Mouse (Mus musculus): ENCODE measurements around the gene Gpr149. TPM values are rescaled to one million over a fixed set of nuclear protein-coding genes. Genes with fewer than 3 reads are reported as not detected.
A peak's percentile ranks its signal among the peaks of the same experiment; 100 is the strongest.

Gene Gpr149
- polyA plus RNA-seq, 1 experiment, result 1.9 TPM

DNA sequence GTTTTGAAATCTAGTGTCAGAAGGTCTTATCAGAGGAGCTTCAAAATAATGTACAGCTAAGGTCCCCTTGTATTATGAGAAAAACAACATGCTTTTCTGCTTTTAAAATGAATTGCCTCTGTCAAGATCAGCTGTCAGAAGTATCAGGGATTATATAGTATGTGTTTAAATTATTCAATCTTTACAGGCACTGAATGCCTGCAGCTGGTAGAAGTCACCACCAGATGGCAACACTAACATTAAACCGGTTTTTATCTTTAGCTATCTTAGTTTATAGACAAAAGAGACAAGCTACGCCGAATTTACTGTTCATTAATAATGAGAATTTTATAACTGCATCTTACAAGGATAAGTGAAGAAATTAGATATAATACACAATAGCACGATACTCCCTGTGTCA, 77.8 kb downstream of the Gpr149 start:
- Histone ChIP-seq H3K4me2 (ENCODE audit: low read depth) (no peak overlapping the region), H3K79me2 (ENCODE audit: control insufficient read depth, insufficient read depth) (no peaks in the 10 kb centered on the region), H3K27me3 (ENCODE audit: control insufficient read depth, insufficient read depth, insufficient read length) (no peaks in the 10 kb centered on the region), H3K36me3 (ENCODE audit: control insufficient read depth, insufficient read depth) (no peaks in the 10 kb centered on the region), H3K4me3 (no peak overlapping the region), H3ac (ENCODE audit: control insufficient read depth, insufficient read length) (no peak overlapping the region)
- TF ChIP-seq TCF12 (IDR thresholded peaks at IDR 0.05; ENCODE audit: insufficient read depth, poor library complexity, severe bottlenecking), result no peak
- TF ChIP-seq MYOG (IDR thresholded peaks at IDR 0.05; ENCODE audit: control insufficient read depth in 1 of 3, insufficient read depth in 1 of 3, insufficient read length in 2 of 3, low read depth in 2 of 3), result no peak
- TF ChIP-seq POLR2A (IDR thresholded peaks at IDR 0.05; ENCODE audit: insufficient read length, low read depth), result no peak
- TF ChIP-seq E2F4 (IDR thresholded peaks at IDR 0.05; ENCODE audit: insufficient read depth), result no peak
- no peak for TF ChIP-seq POLR2AphosphoS2 (IDR thresholded peaks at IDR 0.05; ENCODE audit: insufficient read length, low read depth)
- no peak for TF ChIP-seq MYOD1 (IDR thresholded peaks at IDR 0.05; ENCODE audit: control insufficient read depth in 1 of 3, insufficient read length in 2 of 3, low read depth in 2 of 3)
- TF ChIP-seq USF1 (IDR thresholded peaks at IDR 0.05; ENCODE audit: low read depth), result no peak
- TF ChIP-seq CEBPB (IDR thresholded peaks at IDR 0.05; ENCODE audit: insufficient read depth, poor library complexity, severe bottlenecking), result no peak
- TF ChIP-seq SRF (IDR thresholded peaks at IDR 0.05; ENCODE audit: control insufficient read depth, insufficient read length, low read depth), result no peak
- TF ChIP-seq MAX (IDR thresholded peaks at IDR 0.05; ENCODE audit: low read depth), result no peak
- no peak for TF ChIP-seq TCF3 (IDR thresholded peaks at IDR 0.05; ENCODE audit: insufficient read length, low read depth)
- no peak for TF ChIP-seq REST (IDR thresholded peaks at IDR 0.05; ENCODE audit: insufficient read depth, insufficient read length)

DNA sequence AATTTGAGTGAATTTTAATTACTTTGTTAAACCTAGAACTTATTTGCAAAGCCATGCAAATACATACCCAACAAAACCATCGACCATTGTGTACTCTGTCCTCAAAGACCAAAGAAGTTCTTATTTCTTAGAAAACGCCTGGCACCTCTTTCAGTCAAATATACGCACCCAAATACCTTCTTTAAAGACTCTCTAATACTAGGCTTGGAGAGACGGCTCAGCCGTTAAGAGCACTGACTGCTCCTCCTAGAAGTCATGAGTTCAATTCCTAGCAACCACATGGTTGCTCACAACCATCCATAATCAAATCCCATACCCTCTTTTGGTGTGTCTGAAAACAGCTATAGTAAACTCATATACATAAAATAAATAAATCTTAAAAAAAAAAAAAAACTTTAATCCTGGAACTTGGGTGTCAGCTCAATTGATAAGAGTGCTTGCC, 97.7 kb downstream of the Gpr149 start:
- peaks cover under 1% of the 10 kb centered on the region for H3K36me3 ChIP-seq (ENCODE audit: control insufficient read depth, insufficient read depth)
- H3K79me2 ChIP-seq (ENCODE audit: control insufficient read depth, insufficient read depth), result peaks cover 31% of the 10 kb centered on the region
- H3K27me3 ChIP-seq (ENCODE audit: control insufficient read depth, insufficient read depth, insufficient read length), result no peaks in the 10 kb centered on the region
- peak overlapping the region; percentile 83 for H3K4me3 ChIP-seq
- TF ChIP-seq POLR2AphosphoS2 (IDR thresholded peaks at IDR 0.05; ENCODE audit: insufficient read length, low read depth) (no peak), POLR2A (IDR thresholded peaks at IDR 0.05; ENCODE audit: insufficient read length, low read depth) (no peak), TCF3 (IDR thresholded peaks at IDR 0.05; ENCODE audit: insufficient read length, low read depth) (no peak)
- peak overlapping the region; percentile 64 for H3K4me2 ChIP-seq (ENCODE audit: low read depth)
- H3ac ChIP-seq (ENCODE audit: control insufficient read depth, insufficient read length), result peak overlapping the region; percentile 79

DNA sequence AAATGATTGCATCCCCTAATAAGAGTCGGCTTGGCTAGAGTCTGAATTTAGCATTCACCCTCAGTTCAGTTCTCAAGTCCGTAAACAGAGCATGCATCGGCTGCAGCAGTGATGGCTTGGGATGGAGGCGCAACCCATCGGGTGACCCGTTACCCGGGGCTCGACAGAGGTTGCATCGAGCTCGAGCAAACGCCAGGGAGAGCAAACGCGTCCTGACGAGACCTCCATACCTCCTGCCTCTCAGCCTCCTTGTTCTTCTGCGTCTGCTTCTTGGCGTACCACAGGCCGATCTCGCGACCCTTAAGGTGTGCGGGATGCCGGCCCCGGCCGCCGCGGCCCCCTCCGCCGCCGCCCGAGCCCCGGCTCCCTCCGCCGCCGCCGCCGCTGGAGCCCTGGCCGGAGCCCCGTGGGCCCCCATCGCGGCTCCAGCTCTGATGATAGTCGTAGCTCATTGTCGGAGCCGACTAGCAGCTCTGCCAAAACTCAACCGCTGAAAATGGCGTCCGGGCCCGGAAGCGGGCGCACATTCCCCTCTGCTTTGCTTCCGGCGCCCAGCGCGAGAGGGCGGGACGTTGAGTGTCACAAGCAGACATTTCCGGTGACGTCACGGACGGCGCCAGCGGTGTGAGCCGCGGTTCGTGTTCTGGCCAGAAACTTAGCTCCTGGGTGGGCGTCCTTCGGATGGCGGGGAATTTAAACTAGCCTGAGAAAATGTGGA, 98.3 kb downstream of the Gpr149 start, which contains the start of gene Dhx36:
TSS of gene Dhx36 (minus strand) at position 517 of the 718 bp plus-strand sequence.
- Histone ChIP-seq H3ac (ENCODE audit: control insufficient read depth, insufficient read length) (peak within 1 kb of the TSS; percentile 79), H3K36me3 (ENCODE audit: control insufficient read depth, insufficient read depth) (peaks cover 6% of the 10 kb centered on the region), H3K4me2 (ENCODE audit: low read depth) (peak within 1 kb of the TSS; percentile 97), H3K4me3 (peak within 1 kb of the TSS; percentile 83), H3K79me2 (ENCODE audit: control insufficient read depth, insufficient read depth) (peaks cover 32% of the 10 kb centered on the region), H3K27me3 (ENCODE audit: control insufficient read depth, insufficient read depth, insufficient read length) (no peaks in the 10 kb centered on the region)
- no peak for TF ChIP-seq MYOG (IDR thresholded peaks at IDR 0.05; ENCODE audit: control insufficient read depth in 1 of 3, insufficient read depth in 1 of 3, insufficient read length in 2 of 3, low read depth in 2 of 3)
- TF ChIP-seq MAX (IDR thresholded peaks at IDR 0.05; ENCODE audit: low read depth), result no peak
- TF ChIP-seq E2F4 (IDR thresholded peaks at IDR 0.05; ENCODE audit: insufficient read depth), result peak; percentile 91
- TF ChIP-seq TCF3 (IDR thresholded peaks at IDR 0.05; ENCODE audit: insufficient read length, low read depth), result no peak
- TF ChIP-seq POLR2AphosphoS2 (IDR thresholded peaks at IDR 0.05; ENCODE audit: insufficient read length, low read depth), result peak; percentile 75
- TF ChIP-seq TCF12 (IDR thresholded peaks at IDR 0.05; ENCODE audit: insufficient read depth, poor library complexity, severe bottlenecking), result no peak
- TF ChIP-seq MYOD1 (IDR thresholded peaks at IDR 0.05; ENCODE audit: control insufficient read depth in 1 of 3, insufficient read length in 2 of 3, low read depth in 2 of 3), result no peak
- no peak for TF ChIP-seq SRF (IDR thresholded peaks at IDR 0.05; ENCODE audit: control insufficient read depth, insufficient read length, low read depth)
- no peak for TF ChIP-seq REST (IDR thresholded peaks at IDR 0.05; ENCODE audit: insufficient read depth, insufficient read length)
- TF ChIP-seq CEBPB (IDR thresholded peaks at IDR 0.05; ENCODE audit: insufficient read depth, poor library complexity, severe bottlenecking), result no peak
- TF ChIP-seq POLR2A (IDR thresholded peaks at IDR 0.05; ENCODE audit: insufficient read length, low read depth), result peak; percentile 82
- no peak for TF ChIP-seq USF1 (IDR thresholded peaks at IDR 0.05; ENCODE audit: low read depth)

DNA sequence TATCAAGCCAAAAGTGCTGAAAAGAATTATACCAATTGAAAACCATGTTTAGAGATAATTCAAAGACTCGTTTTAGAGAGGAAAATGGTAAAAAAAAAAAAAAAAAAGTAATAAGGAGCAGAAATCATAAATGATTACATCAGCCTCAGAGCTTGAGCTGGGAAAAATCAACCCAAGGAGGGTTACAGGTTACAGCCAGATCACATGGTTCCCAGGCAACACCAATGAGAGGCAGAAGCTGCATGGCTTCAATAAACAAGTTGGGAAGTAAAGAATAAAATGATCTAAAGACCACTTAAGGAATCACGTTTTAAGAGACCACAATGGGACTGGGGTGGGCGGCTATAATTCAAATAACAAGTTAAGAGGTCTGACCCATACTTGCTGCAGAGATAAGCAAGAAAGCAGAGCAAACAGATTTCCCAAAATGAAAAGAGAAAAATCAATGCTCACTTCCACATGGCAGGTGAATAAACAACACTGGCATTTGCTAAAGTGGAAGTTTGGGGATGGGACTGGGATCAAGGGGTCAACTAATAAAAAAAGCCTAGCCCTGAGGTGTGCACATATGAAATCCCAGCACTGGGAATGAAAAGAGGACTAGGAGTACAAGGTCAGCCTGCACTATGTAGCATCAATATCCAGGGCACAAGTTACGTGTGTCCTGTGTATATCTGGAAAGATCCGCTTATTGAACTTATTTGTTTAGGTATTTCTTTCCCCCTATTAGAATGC, 99.6 kb downstream of the Gpr149 start:
- peak overlapping the region; percentile 83 for H3K4me3 ChIP-seq
- peaks cover 20% of the 10 kb centered on the region for H3K36me3 ChIP-seq (ENCODE audit: control insufficient read depth, insufficient read depth)
- no peak overlapping the region for H3ac ChIP-seq (ENCODE audit: control insufficient read depth, insufficient read length)
- H3K27me3 ChIP-seq (ENCODE audit: control insufficient read depth, insufficient read depth, insufficient read length), result no peaks in the 10 kb centered on the region
- peaks cover 32% of the 10 kb centered on the region for H3K79me2 ChIP-seq (ENCODE audit: control insufficient read depth, insufficient read depth)
- TF ChIP-seq USF1 (IDR thresholded peaks at IDR 0.05; ENCODE audit: low read depth) (peak; percentile 8), POLR2A (IDR thresholded peaks at IDR 0.05; ENCODE audit: insufficient read length, low read depth) (no peak), CEBPB (IDR thresholded peaks at IDR 0.05; ENCODE audit: insufficient read depth, poor library complexity, severe bottlenecking) (no peak), POLR2AphosphoS2 (IDR thresholded peaks at IDR 0.05; ENCODE audit: insufficient read length, low read depth) (no peak), TCF12 (IDR thresholded peaks at IDR 0.05; ENCODE audit: insufficient read depth, poor library complexity, severe bottlenecking) (no peak), REST (IDR thresholded peaks at IDR 0.05; ENCODE audit: insufficient read depth, insufficient read length) (no peak)
- peak overlapping the region; percentile 97 for H3K4me2 ChIP-seq (ENCODE audit: low read depth)

All from myocyte (in vitro differentiated cells).